Mouse (Mus musculus) myocyte (in vitro differentiated cells): ENCODE measurements at regions not wholly inside any gene's neighbourhood (a gene's known extent, or its start where the extent isn't known, plus 50 kb on each side); places are given as distances from the start of the nearest gene placed in this dataset.

Experiments used
- H3K27me3 ChIP-seq: one replicate; pipeline ENCODE4 v1.6.1; 2011; ENCODE audit not compliant: control insufficient read depth, insufficient read depth, insufficient read length
- H3K36me3 ChIP-seq: one replicate; pipeline ENCODE4 v1.6.1; 2011; ENCODE audit not compliant: control insufficient read depth, insufficient read depth
- H3K4me2 ChIP-seq: one replicate; pipeline ENCODE4 v1.6.1; 2011; ENCODE audit warnings: low read depth, control low read depth
- H3K4me3 ChIP-seq: one replicate; pipeline ENCODE4 v1.5.1; 2011; ENCODE audit warnings: mild to moderate bottlenecking, control low read depth, moderate library complexity
- H3K79me2 ChIP-seq: one replicate; pipeline ENCODE4 v1.6.1; 2011; ENCODE audit not compliant: control insufficient read depth, insufficient read depth
- H3ac ChIP-seq: one replicate; pipeline ENCODE4 v1.6.1; 2011; ENCODE audit not compliant: control insufficient read depth, insufficient read length
- CEBPB ChIP-seq: IDR thresholded peaks from 2 replicates; pipeline ENCODE4 v1.6.1; 2011; ENCODE audit warnings: mild to moderate bottlenecking, moderate library complexity; ENCODE audit not compliant: poor library complexity, insufficient read depth, severe bottlenecking
- E2F4 ChIP-seq: IDR thresholded peaks from one replicate; pipeline ENCODE4 v1.6.1; 2011; ENCODE audit warnings: mild to moderate bottlenecking, control low read depth, moderate library complexity; ENCODE audit not compliant: insufficient read depth
- MAX ChIP-seq: IDR thresholded peaks from one replicate; pipeline ENCODE4 v1.6.1; 2011; ENCODE audit warnings: low read depth, mild to moderate bottlenecking, control low read depth
- MYOD1 ChIP-seq, 3 experiments: IDR thresholded peaks; one replicate each; pipeline ENCODE4 v1.6.1; 2011; ENCODE audit warnings: control low read depth in 2 of 3, low read depth in 2 of 3, mild to moderate bottlenecking in 2 of 3, moderate library complexity in 1 of 3; ENCODE audit not compliant: insufficient read length in 2 of 3, control insufficient read depth in 1 of 3
- MYOG ChIP-seq, 3 experiments: IDR thresholded peaks; one replicate each; pipeline ENCODE4 v1.6.1; 2011; ENCODE audit warnings: control low read depth in 2 of 3, low read depth in 2 of 3, mild to moderate bottlenecking in 2 of 3; ENCODE audit not compliant: insufficient read length in 2 of 3, control insufficient read depth in 1 of 3, insufficient read depth in 1 of 3
- POLR2A ChIP-seq: IDR thresholded peaks from one replicate; pipeline ENCODE4 v1.6.1; 2011; ENCODE audit warnings: low read depth, mild to moderate bottlenecking, control low read depth, moderate library complexity; ENCODE audit not compliant: insufficient read length
- POLR2AphosphoS2 ChIP-seq: IDR thresholded peaks from one replicate; pipeline ENCODE4 v1.6.1; 2011; ENCODE audit warnings: low read depth, control low read depth; ENCODE audit not compliant: insufficient read length
- REST ChIP-seq: IDR thresholded peaks from one replicate; pipeline ENCODE4 v1.6.1; 2011; ENCODE audit warnings: mild to moderate bottlenecking, control low read depth, moderate library complexity; ENCODE audit not compliant: insufficient read depth, insufficient read length
- SRF ChIP-seq: IDR thresholded peaks from one replicate; pipeline ENCODE4 v1.6.1; 2011; ENCODE audit warnings: low read depth; ENCODE audit not compliant: control insufficient read depth, insufficient read length
- TCF12 ChIP-seq: IDR thresholded peaks from one replicate; pipeline ENCODE4 v1.6.1; 2011; ENCODE audit warnings: mild to moderate bottlenecking, control low read depth; ENCODE audit not compliant: poor library complexity, insufficient read depth, severe bottlenecking
- TCF3 ChIP-seq: IDR thresholded peaks from one replicate; pipeline ENCODE4 v1.6.1; 2011; ENCODE audit warnings: low read depth, control low read depth; ENCODE audit not compliant: insufficient read length
- USF1 ChIP-seq: IDR thresholded peaks from one replicate; pipeline ENCODE4 v1.6.1; 2011; ENCODE audit warnings: low read depth, mild to moderate bottlenecking, control low read depth, moderate library complexity

- TF ChIP-seq TCF3 (no peak), POLR2AphosphoS2 (no peak), MAX (no peak), TCF12 (no peak), MYOG (IDR thresholded peaks at IDR 0.05; ENCODE audit: control insufficient read depth in 1 of 3, insufficient read depth in 1 of 3, insufficient read length in 2 of 3, low read depth in 2 of 3) (no peak), USF1 (no peak), MYOD1 (IDR thresholded peaks at IDR 0.05; ENCODE audit: control insufficient read depth in 1 of 3, insufficient read length in 2 of 3, low read depth in 2 of 3) (no peak), SRF (no peak), REST (no peak), CEBPB (no peak), E2F4 (no peak), POLR2A (no peak)
- no peaks in the 10 kb centered on the region for H3K36me3 ChIP-seq
- H3K4me2 ChIP-seq = no peak overlapping the region
- H3K27me3 ChIP-seq = no peaks in the 10 kb centered on the region
- H3K79me2 ChIP-seq = no peaks in the 10 kb centered on the region
- no peak overlapping the region for H3ac ChIP-seq
- H3K4me3 ChIP-seq = no peak overlapping the region
These were observed 165.8 kb upstream of the Mocs1 start for GRCm38 (mm10) chr17:49262394-49262793.

- Histone ChIP-seq H3K4me3 (no peak overlapping the region), H3K36me3 (no peaks in the 10 kb centered on the region), H3ac (no peak overlapping the region), H3K4me2 (no peak overlapping the region), H3K27me3 (no peaks in the 10 kb centered on the region), H3K79me2 (no peaks in the 10 kb centered on the region)
- TF ChIP-seq TCF3 (no peak), MYOG (IDR thresholded peaks at IDR 0.05; ENCODE audit: control insufficient read depth in 1 of 3, insufficient read depth in 1 of 3, insufficient read length in 2 of 3, low read depth in 2 of 3) (no peak), USF1 (no peak), MAX (no peak), SRF (no peak), TCF12 (no peak), POLR2A (no peak), REST (no peak), MYOD1 (IDR thresholded peaks at IDR 0.05; ENCODE audit: control insufficient read depth in 1 of 3, insufficient read length in 2 of 3, low read depth in 2 of 3) (no peak), E2F4 (no peak), POLR2AphosphoS2 (no peak)
These were observed 161.8 kb upstream of the Mocs1 start for GRCm38 (mm10) chr17:49266343-49266742.

- no peaks in the 10 kb centered on the region for H3K36me3 ChIP-seq
- no peak overlapping the region for H3ac ChIP-seq
- no peak overlapping the region for H3K4me2 ChIP-seq
- TF ChIP-seq SRF = no peak
- no peak for TF ChIP-seq MYOG (IDR thresholded peaks at IDR 0.05; ENCODE audit: control insufficient read depth in 1 of 3, insufficient read depth in 1 of 3, insufficient read length in 2 of 3, low read depth in 2 of 3)
- TF ChIP-seq POLR2A = no peak
- TF ChIP-seq TCF3 = no peak
- no peak for TF ChIP-seq MAX
- TF ChIP-seq MYOD1 (IDR thresholded peaks at IDR 0.05; ENCODE audit: control insufficient read depth in 1 of 3, insufficient read length in 2 of 3, low read depth in 2 of 3) = no peak
- TF ChIP-seq E2F4 = no peak
- TF ChIP-seq POLR2AphosphoS2 = no peak
- TF ChIP-seq CEBPB = no peak
- no peaks in the 10 kb centered on the region for H3K79me2 ChIP-seq
- no peaks in the 10 kb centered on the region for H3K27me3 ChIP-seq
- no peak overlapping the region for H3K4me3 ChIP-seq
These were observed 158.2 kb upstream of the Mocs1 start for GRCm38 (mm10) chr17:49269943-49270342.

GRCm38 (mm10) chr17:49272661-49273448, 155.3 kb upstream of the Mocs1 start:
- Histone ChIP-seq H3K27me3 (no peaks in the 10 kb centered on the region), H3K4me3 (no peak overlapping the region), H3K36me3 (no peaks in the 10 kb centered on the region), H3K4me2 (no peak overlapping the region), H3ac (no peak overlapping the region), H3K79me2 (no peaks in the 10 kb centered on the region)
- no peak for TF ChIP-seq MYOG (IDR thresholded peaks at IDR 0.05; ENCODE audit: control insufficient read depth in 1 of 3, insufficient read depth in 1 of 3, insufficient read length in 2 of 3, low read depth in 2 of 3)
- TF ChIP-seq MYOD1 (IDR thresholded peaks at IDR 0.05; ENCODE audit: control insufficient read depth in 1 of 3, insufficient read length in 2 of 3, low read depth in 2 of 3) = no peak
- no peak for TF ChIP-seq MAX
- TF ChIP-seq E2F4 = no peak
- TF ChIP-seq SRF = no peak
- TF ChIP-seq POLR2A = no peak
- TF ChIP-seq TCF12 = no peak
- TF ChIP-seq USF1 = no peak
- TF ChIP-seq REST = no peak
- no peak for TF ChIP-seq CEBPB
- TF ChIP-seq TCF3 = no peak
- no peak for TF ChIP-seq POLR2AphosphoS2
